Mouse (Mus musculus) lung, adult 2 months (tissue): ENCODE data around the gene Ifna16. TPM values are rescaled to one million over a fixed set of nuclear protein-coding genes. Genes with fewer than 3 reads are reported as not detected.

Source experiments
- DNase-seq: peaks from one replicate; pipeline ENCODE4 v3.0.0; 2022
- H3K4me1 ChIP-seq: fragments of 200-500 bp; 2 replicates; pipeline ENCODE4 v1.6.1; 2011; ENCODE audit warnings: low read length; ENCODE audit not compliant: control insufficient read depth, insufficient read depth
- H3K4me3 ChIP-seq: fragments of 200-500 bp; replicated peaks from 2 replicates; pipeline ENCODE3; 2011; ENCODE audit warnings: low read depth, mild to moderate bottlenecking, control low read depth, low read length; ENCODE audit errors: extremely low read depth
- CTCF ChIP-seq: fragments of 200-500 bp; IDR thresholded peaks from 2 replicates; pipeline ENCODE4 v1.5.1; 2011; ENCODE audit warnings: mild to moderate bottlenecking, low read length, control low read depth; ENCODE audit not compliant: insufficient read depth
- POLR2A ChIP-seq: fragments of 200-500 bp; IDR thresholded peaks from 2 replicates; pipeline ENCODE4 v1.6.1; 2011; ENCODE audit warnings: low read depth, mild to moderate bottlenecking, control low read depth, low read length, borderline replicate concordance; ENCODE audit errors: extremely low read depth
- WGBS: fragments of 180-500 bp; shearing (Covaris S2); methylation state at CpG from one replicate; pipeline ENCODE4 v1.1.7; 2018; 5-methylcytosine and 5-hydroxymethylcytosine counted together
- polyA plus RNA-seq: library from polyadenylated mRNA; depleted of rRNA; stranded (reverse); fragments of >200 nt; gene quantifications from 2 replicates; pipeline ENCODE4 v1.2.3, GENCODE M21; 2012; rRNA removed

Gene Ifna16
- polyA plus RNA-seq, 1 experiment, result not detected

DNA sequence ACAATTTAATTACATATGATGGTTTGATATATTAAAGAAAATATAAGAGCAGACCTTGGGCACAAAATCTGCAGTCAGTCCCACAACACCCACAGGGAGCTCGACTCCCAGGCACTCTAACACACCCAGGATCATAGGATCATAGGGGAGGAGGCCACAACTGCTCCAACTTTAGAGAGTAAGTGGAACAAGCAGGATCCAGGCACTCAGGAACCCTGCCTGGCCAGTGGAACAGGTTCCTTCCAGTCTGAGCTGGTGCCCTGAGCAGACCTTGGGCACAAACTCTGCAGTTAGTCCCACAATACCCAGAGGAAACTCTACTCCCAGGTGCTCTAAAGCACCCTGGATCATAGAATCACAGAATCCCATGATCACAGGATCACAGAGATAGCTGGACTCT lies 21.3 kb downstream of the Ifna16 start:
- WGBS, result 11% methylated on average over 1 of the region's 1 CpGs
- no peaks in the 10 kb centered on the region for H3K4me1 ChIP-seq
- TF ChIP-seq CTCF, result no peak
- TF ChIP-seq POLR2A, result no peak
- H3K4me3 ChIP-seq, result no peak overlapping the region
- DNase-seq, result no peak

DNA sequence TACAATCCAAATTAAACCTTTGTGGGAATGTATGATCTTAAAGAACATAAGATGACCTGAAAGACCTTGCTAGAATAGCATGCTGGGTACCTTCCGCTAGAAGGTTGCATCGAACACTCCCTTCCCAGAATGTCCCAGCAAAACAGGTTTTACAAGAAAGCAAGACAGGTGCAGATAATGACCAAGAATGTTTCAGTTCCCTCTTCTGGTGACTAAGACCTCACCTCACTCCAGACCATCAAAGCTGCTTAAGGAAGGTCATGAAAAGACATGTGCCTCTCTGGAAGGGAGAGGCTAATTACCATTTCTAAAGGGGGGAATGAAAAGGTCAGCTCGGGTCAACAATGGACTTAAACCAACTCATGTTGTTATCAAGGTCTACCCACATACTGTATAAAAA lies 23.1 kb downstream of the Ifna16 start:
- TF ChIP-seq CTCF (no peak), POLR2A (no peak)
- Histone ChIP-seq H3K4me3 (no peak overlapping the region), H3K4me1 (no peaks in the 10 kb centered on the region)
- whole genome bisulfite sequencing, result 81% methylated on average over 3 of the region's 3 CpGs
- DNase-seq, result no peak

DNA sequence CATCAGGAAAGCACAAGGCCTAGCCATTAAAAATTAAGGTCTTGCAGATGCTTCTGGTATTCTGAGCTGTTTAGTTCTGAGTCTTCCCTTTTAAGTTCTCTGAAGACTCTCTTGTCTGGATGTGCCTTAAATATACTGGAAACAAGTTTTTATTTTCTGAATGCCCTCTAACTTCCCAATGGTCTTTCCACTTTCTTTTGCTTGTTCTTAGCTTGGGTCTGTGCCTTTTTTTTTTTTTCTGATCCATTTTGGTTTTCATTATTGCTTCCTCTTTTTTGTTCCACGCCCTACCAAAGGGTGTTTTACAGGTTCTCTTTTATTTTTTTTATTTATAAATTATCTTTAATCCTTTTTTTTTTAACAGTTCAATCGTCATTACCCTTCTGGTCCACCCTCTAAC lies 32.4 kb downstream of the Ifna16 start, which contains the start of gene Ifna13:
Ifna13 (minus strand) TSS at position 101 of the 400 bp plus-strand sequence.
- H3K4me1 ChIP-seq, result no peaks in the 10 kb centered on the region
- no peak for DNase-seq
- H3K4me3 ChIP-seq, result no peak within 1 kb of the TSS
- TF ChIP-seq CTCF (no peak), POLR2A (no peak)
- 31% methylated on average over 2 of the region's 2 CpGs for WGBS

DNA sequence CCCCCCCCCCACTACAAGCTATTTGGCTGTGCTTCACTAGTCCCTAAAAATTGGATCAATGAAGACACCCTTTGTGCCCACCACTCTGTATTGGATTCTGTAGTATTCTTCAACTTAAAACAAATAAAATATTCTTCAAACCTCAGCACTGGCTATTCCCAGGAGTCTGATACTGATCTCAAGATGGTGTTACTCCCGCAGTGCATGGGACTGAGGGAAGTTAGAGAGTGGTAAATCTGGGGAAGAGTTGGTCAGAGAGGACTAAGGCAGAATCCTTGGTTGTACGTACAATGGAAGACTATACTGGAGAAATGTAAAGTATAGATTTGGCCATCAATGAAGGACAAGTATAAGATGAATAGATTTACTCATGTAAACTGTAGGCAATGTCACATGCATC lies 34.2 kb downstream of the Ifna16 start:
- WGBS, result 21% methylated on average over 2 of the region's 2 CpGs
- H3K4me1 ChIP-seq, result no peaks in the 10 kb centered on the region
- TF ChIP-seq POLR2A (no peak), CTCF (no peak)
- H3K4me3 ChIP-seq, result no peak overlapping the region
- no peak for DNase-seq

DNA sequence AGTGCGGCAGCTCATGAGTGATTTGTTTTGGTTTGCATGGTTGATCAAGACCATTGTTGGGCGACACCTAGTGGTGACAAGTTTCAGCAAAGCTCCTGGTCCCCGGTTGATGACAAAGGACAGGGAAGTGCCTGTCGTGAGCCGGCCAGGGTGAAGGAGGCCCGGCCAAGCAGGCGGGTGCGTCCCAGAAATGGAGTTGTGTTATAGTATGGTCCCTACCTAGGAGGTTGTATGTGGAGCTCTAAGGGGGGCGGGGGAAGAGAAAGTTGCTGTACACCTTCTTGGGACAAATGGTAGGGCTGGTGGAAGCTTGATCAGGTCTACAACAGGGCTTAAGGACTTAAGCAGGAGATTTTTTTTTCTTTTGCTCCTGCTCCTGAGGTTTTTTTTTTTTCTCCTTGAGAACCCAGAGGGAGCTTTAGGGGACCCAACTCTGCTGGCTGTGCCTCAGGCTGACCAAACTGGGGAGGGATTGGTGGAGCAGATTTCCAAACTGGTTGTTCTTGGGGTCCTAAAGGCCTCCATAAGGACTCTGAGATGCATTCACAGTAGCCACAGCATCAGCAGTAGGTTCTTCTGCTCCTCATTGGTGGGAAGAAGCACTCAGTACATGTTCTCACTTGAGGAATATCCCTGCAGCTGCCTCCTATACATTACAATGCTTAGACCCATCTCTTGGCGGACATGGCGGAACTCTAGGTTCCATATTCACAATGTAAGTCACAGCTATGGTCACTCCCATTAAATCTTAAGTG lies 35.5 kb downstream of the Ifna16 start:
- H3K4me3 ChIP-seq, result peak overlapping the region; percentile 68
- 8% methylated on average over 11 of the region's 11 CpGs for WGBS
- H3K4me1 ChIP-seq, result no peaks in the 10 kb centered on the region
- peak; percentile 96 for DNase-seq
- peak; percentile 71 for TF ChIP-seq CTCF
- no peak for TF ChIP-seq POLR2A

DNA sequence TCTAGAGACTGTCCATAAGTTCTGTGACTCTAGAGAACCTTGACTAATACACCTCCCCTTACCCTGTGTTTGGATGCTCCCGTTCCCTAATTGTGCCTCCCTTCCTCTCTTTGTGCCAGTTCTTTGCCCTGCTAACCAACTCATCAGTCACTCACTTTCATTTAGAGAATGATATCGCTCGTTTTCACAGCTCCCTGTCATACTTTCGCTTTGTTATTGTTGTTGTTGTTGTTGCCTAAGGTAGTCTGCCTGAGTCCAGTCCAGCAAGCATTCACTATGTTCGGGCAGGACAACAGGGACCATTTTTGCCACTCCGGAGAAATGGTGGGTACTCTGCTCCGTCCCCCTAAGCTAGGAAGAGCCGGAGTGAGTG lies 36.0 kb downstream of the Ifna16 start:
- TF ChIP-seq POLR2A (no peak), CTCF (no peak)
- no peaks in the 10 kb centered on the region for H3K4me1 ChIP-seq
- peak overlapping the region; percentile 68 for H3K4me3 ChIP-seq
- 21% methylated on average over 8 of the region's 8 CpGs for WGBS
- DNase-seq, result no peak

DNA sequence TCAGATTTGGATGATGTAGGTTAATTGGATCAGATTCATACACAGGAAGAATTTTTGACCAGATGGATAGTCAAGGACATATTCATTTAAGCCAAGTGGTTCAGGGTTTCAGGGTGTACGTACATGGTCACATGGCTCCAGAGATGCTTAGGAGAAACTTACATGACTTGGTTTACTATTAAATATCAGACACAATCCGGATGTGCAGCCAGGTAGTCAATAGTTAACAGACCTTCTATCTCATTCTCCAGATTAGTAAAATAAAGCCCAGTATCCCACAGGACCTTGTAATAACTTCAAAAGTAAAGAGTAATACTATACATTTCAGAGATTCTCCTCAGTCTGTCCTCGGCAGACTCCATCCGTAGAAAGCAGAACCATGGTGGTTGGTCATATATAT lies 42.4 kb downstream of the Ifna16 start, which contains the start of gene C87499:
C87499 (minus strand) TSS at position 101 of the 400 bp plus-strand sequence.
- H3K4me3 ChIP-seq, result no peak within 1 kb of the TSS
- WGBS, result 86% methylated on average over 4 of the region's 4 CpGs
- no peak for DNase-seq
- no peaks in the 10 kb centered on the region for H3K4me1 ChIP-seq
- no peak for TF ChIP-seq CTCF
- no peak for TF ChIP-seq POLR2A

Other genes starting within 250 kb of the Ifna16 start
- 2.6 and 3.6 TPM in 2 replicates for gene Hacd4, start 238.0 kb downstream of the Ifna16 start, polyA plus RNA-seq
- gene Ifnb1, start 154.2 kb downstream of the Ifna16 start, polyA plus RNA-seq, result not detected in 2 replicates
- not detected in 2 replicates for gene Ifna15, start 118.7 kb downstream of the Ifna16 start, polyA plus RNA-seq
- gene Ifna14, start 105.1 kb downstream of the Ifna16 start, polyA plus RNA-seq, result not detected in 2 replicates
- gene Ifna9, start 84.5 kb downstream of the Ifna16 start, polyA plus RNA-seq, result not detected in 2 replicates
- not detected in 2 replicates for gene Ifna12, start 73.5 kb downstream of the Ifna16 start, polyA plus RNA-seq
- not detected in 2 replicates for gene C87499, start 42.5 kb downstream of the Ifna16 start, polyA plus RNA-seq
- not detected in 2 replicates for gene Ifna13, start 32.5 kb downstream of the Ifna16 start, polyA plus RNA-seq
- gene Ifna2, start 7.0 kb upstream of the Ifna16 start, polyA plus RNA-seq, result not detected in 2 replicates
- not detected in 2 replicates for gene Ifnab, start 14.4 kb upstream of the Ifna16 start, polyA plus RNA-seq
- gene Gm26566, start 44.9 kb upstream of the Ifna16 start, polyA plus RNA-seq, result 0.19 and 0.33 TPM in 2 replicates
- 19.6 and 19.7 TPM in 2 replicates for gene Klhl9, start 45.5 kb upstream of the Ifna16 start, polyA plus RNA-seq
- gene Gm13271, start 77.9 kb upstream of the Ifna16 start, polyA plus RNA-seq, result not detected in 2 replicates
- gene Gm13283, start 83.2 kb upstream of the Ifna16 start, polyA plus RNA-seq, result not detected in 2 replicates
- not detected in 2 replicates for gene Gm13290, start 96.9 kb upstream of the Ifna16 start, polyA plus RNA-seq
- not detected in 2 replicates for gene Gm13289, start 100.0 kb upstream of the Ifna16 start, polyA plus RNA-seq
- not detected in 2 replicates for gene Gm13272, start 102.9 kb upstream of the Ifna16 start, polyA plus RNA-seq
- gene Ifnz, start 105.2 kb upstream of the Ifna16 start, polyA plus RNA-seq, result not detected in 2 replicates
- gene Gm13276, start 108.8 kb upstream of the Ifna16 start, polyA plus RNA-seq, result not detected in 2 replicates
- not detected in 2 replicates for gene Gm13277, start 111.7 kb upstream of the Ifna16 start, polyA plus RNA-seq
- not detected in 2 replicates for gene Gm13278, start 114.6 kb upstream of the Ifna16 start, polyA plus RNA-seq
- gene Gm13275, start 117.6 kb upstream of the Ifna16 start, polyA plus RNA-seq, result not detected in 2 replicates
- gene Gm13279, start 120.5 kb upstream of the Ifna16 start, polyA plus RNA-seq, result not detected in 2 replicates
- not detected in 2 replicates for gene Gm13285, start 122.7 kb upstream of the Ifna16 start, polyA plus RNA-seq
- not detected in 2 replicates for gene Gm13287, start 126.3 kb upstream of the Ifna16 start, polyA plus RNA-seq
- gene Gm13288, start 128.6 kb upstream of the Ifna16 start, polyA plus RNA-seq, result not detected in 2 replicates
- gene Ifna7, start 139.3 kb upstream of the Ifna16 start, polyA plus RNA-seq, result not detected in 2 replicates
- gene Ifna11, start 143.0 kb upstream of the Ifna16 start, polyA plus RNA-seq, result not detected in 2 replicates
- gene Ifna6, start 150.5 kb upstream of the Ifna16 start, polyA plus RNA-seq, result not detected in 2 replicates
- not detected in 2 replicates for gene Ifna5, start 158.6 kb upstream of the Ifna16 start, polyA plus RNA-seq
- not detected in 2 replicates for gene Ifna4, start 164.9 kb upstream of the Ifna16 start, polyA plus RNA-seq
- not detected in 2 replicates for gene Ifna1, start 173.2 kb upstream of the Ifna16 start, polyA plus RNA-seq
- not detected in 2 replicates for gene Ifne, start 203.3 kb upstream of the Ifna16 start, polyA plus RNA-seq